ENCODE assay signal across 8 mouse cellular contexts in genomic region chr9:64021319-64021850, GRCm38 (mm10). TPM values are rescaled to one million over a fixed set of nuclear protein-coding genes. Genes with fewer than 3 reads are reported as not detected.
DNase-seq lines count a peak whose midpoint lies in the region; ATAC-seq and TF ChIP-seq lines count a peak whose summit lies in the region.

No protein-coding gene starts in this region.

- H3K4me1 ChIP-seq in kidney, adult 2 months (ENCODE audit: control insufficient read depth, insufficient read depth, low read length): peaks cover 5% of the 10 kb centered on the region; the same call in 1 of the 2 replicates
- peaks cover 13% of the 10 kb centered on the region; the same call in 1 of the 2 replicates for H3K4me1 ChIP-seq in heart, postnatal 0 days (ENCODE audit: control insufficient read depth, insufficient read depth)
- peaks cover 46% of the 10 kb centered on the region for H3K4me1 ChIP-seq in midbrain, embryonic 11.5 days (ENCODE audit: control insufficient read depth, insufficient read depth, low read length)

- no peaks in the 10 kb centered on the region for H3K27me3 ChIP-seq in kidney, adult 2 months (replicated peaks; ENCODE audit: control insufficient read depth, insufficient read depth, low read length)
- H3K27me3 ChIP-seq in heart, postnatal 0 days (ENCODE audit: control insufficient read depth, insufficient read depth, low read length): no peaks in the 10 kb centered on the region
- H3K27me3 ChIP-seq in midbrain, embryonic 11.5 days (ENCODE audit: control insufficient read depth, insufficient read depth, low read length): peaks cover 2% of the 10 kb centered on the region; the same call in 1 of the 2 replicates

- no peak for ATAC-seq in heart, postnatal 0 days (ENCODE audit: insufficient read depth, low read depth)
- ATAC-seq in midbrain, embryonic 11.5 days (ENCODE audit: low FRiP score): no peak

- TF ChIP-seq CTCF in kidney, adult 2 months (conservative IDR thresholded peaks at IDR 0.05; ENCODE audit: insufficient read depth, insufficient read length, low read depth, low read length): no peak
- no peak for TF ChIP-seq CTCF in heart, postnatal 0 days (IDR thresholded peaks at IDR 0.05; ENCODE audit: low read depth)

- peak overlapping the region; percentile 75 for H3K27ac ChIP-seq in kidney, adult 2 months (ENCODE audit: insufficient read depth, low read depth, low read length)
- H3K27ac ChIP-seq in heart, postnatal 0 days (ENCODE audit: low read depth): peak overlapping the region; percentile 91
- peak overlapping the region; percentile 90 for H3K27ac ChIP-seq in midbrain, embryonic 11.5 days (ENCODE audit: low read depth, low read length)

- no peaks in the 10 kb centered on the region for H3K9me3 ChIP-seq in heart, postnatal 0 days (replicated peaks; ENCODE audit: control insufficient read depth, low read length)
- H3K9me3 ChIP-seq in midbrain, embryonic 11.5 days (ENCODE audit: control insufficient read depth, low read length): no peaks in the 10 kb centered on the region

- H3K4me2 ChIP-seq in heart, postnatal 0 days (ENCODE audit: low read depth, low read length): peak overlapping the region; percentile 87
- H3K4me2 ChIP-seq in midbrain, embryonic 11.5 days: peak overlapping the region; percentile 99

- DNase-seq in kidney, adult 2 months: no peak
- no peak for DNase-seq in kidney, postnatal 14 days
- peak; percentile 24 for DNase-seq in MN1 (ENCODE audit: low spot score)
- DNase-seq in heart, postnatal 0 days (ENCODE audit: low spot score): no peak
- DNase-seq in midbrain, embryonic 11.5 days (ENCODE audit: low spot score, missing footprints): peak; percentile 95
- no peak for DNase-seq in adrenal gland, postnatal 4 days (ENCODE audit: low spot score in 2 of 2)
- no peak for DNase-seq in Muller cell, postnatal 12 days (ENCODE audit: inconsistent ontology term)
- no peak for DNase-seq in urinary bladder, postnatal 25 days (ENCODE audit: low spot score)

- H3K4me3 ChIP-seq in kidney, adult 2 months (ENCODE audit: insufficient read depth, low read depth, low read length): peak overlapping the region; percentile 86
- H3K4me3 ChIP-seq in heart, postnatal 0 days (ENCODE audit: low read depth, low read length): peak overlapping the region; percentile 72
- H3K4me3 ChIP-seq in midbrain, embryonic 11.5 days (ENCODE audit: low read depth, low read length): peak overlapping the region; percentile 77

- no peak for TF ChIP-seq POLR2A in kidney, adult 2 months (IDR thresholded peaks at IDR 0.05; ENCODE audit: low read depth, low read length)

- peak overlapping the region; percentile 88 for H3K9ac ChIP-seq in heart, postnatal 0 days (replicated peaks; ENCODE audit: low read depth, low read length)
- peak overlapping the region; percentile 93 for H3K9ac ChIP-seq in midbrain, embryonic 11.5 days (ENCODE audit: low read length)

- under 1% methylated on average over 32 of the region's 32 CpGs for WGBS in kidney, adult 2 months
- WGBS in heart, postnatal 0 days: under 1% methylated on average over 31 of the region's 32 CpGs
- WGBS in midbrain, embryonic 11.5 days: 0% methylated on average over 32 of the region's 32 CpGs

- no peaks in the 10 kb centered on the region for H3K36me3 ChIP-seq in kidney, adult 2 months (ENCODE audit: control insufficient read depth, insufficient read depth, low read length)
- no peaks in the 10 kb centered on the region for H3K36me3 ChIP-seq in heart, postnatal 0 days (replicated peaks; ENCODE audit: control insufficient read depth, insufficient read depth, low read length)
- H3K36me3 ChIP-seq in midbrain, embryonic 11.5 days (ENCODE audit: control insufficient read depth, insufficient read depth, low read length): no peaks in the 10 kb centered on the region

- TF ChIP-seq EP300 in heart, postnatal 0 days (IDR thresholded peaks at IDR 0.05; ENCODE audit: low read depth): no peak

RNA-seq across cellular contexts. Expression of gene Smad6, which starts 0.5 kb away (rescaled TPM):
- 15.9 and 22.8 TPM in 2 replicates for polyA plus RNA-seq in kidney, adult 2 months (2012; rRNA removed)
- 68.4 and 93.1 TPM in 2 replicates for total RNA-seq in heart, postnatal 0 days (2014; rRNA removed; ENCODE audit: low replicate concordance)
- polyA plus RNA-seq in heart, postnatal 0 days (2015; fragmentation: Nextera tagmentation; extraction: Ambion mirVana): 5.6 and 6.7 TPM in 2 replicates
- 3.9 and 4.0 TPM in 2 replicates for polyA plus RNA-seq in midbrain, embryonic 11.5 days (2014; fragmentation: Nextera tagmentation; extraction: Ambion mirVana)
- total RNA-seq in adrenal gland, postnatal 4 days (2021): 10 to 100 TPM; 28.8 to 32.9 TPM

Comparison
In these comparisons a context has a peak if more than half of its experiments do, and no peak if none do; other contexts are left out.
1. DNase-seq: peak in MN1 (single experiment) and midbrain, embryonic 11.5 days (single experiment); none in kidney, adult 2 months (single experiment), kidney, postnatal 14 days (single experiment), heart, postnatal 0 days (single experiment), adrenal gland, postnatal 4 days (0 of 2), Muller cell, postnatal 12 days (single experiment) and urinary bladder, postnatal 25 days (single experiment).
2. Peak in every context shown above with its lines, with median percentiles within 50 percentile points of each other: H3K27ac ChIP-seq and H3K4me3 ChIP-seq.